Mouse (Mus musculus): ENCODE measurements around the gene Gm11758.
"Not testable (repeated sequence)": the region's sequence is repeated elsewhere in the genome, so short reads cannot be mapped to it uniquely, and the experiment has no call there.

Gm11758 gene

GRCm38 (mm10) chr4:73876166-73876565, at the start of gene Gm11758:
TSS of gene Gm11758 (minus strand) at chr4:73876266.
- not testable (repeated sequence) for DNase-seq (ENCODE audit: low spot score in 2 of 2)

GRCm38 (mm10) chr4:73920660-73921059, 44.6 kb upstream of the Gm11758 start, which contains the start of gene Gm11756:
TSS of gene Gm11756 (minus strand) at chr4:73920760.
- not testable (repeated sequence) for DNase-seq (ENCODE audit: low spot score in 2 of 2)

DNA sequence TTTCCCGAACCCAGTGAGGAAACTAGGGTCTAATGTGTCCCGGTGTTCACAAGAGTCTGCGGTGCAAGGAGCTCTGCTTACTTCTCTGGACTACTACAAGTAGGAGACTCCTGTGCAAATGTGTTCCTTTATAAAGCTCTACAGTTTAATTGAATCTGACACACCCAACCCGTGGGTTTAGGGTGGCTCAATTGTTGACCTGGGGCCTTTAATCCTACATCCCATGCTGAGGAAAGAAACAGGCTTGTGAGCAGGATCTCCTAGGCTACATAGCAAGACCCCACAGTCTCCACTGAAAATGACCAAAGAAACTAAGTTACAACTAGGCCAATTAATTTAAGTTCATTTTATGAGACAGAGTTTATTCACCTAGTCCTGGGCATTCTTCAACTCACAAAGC, 29.8 kb upstream of the Gm11758 start, which contains the start of gene Gm13871:
Gm13871 (minus strand) TSS at position 101 of the 400 bp plus-strand sequence.
- DNase-seq (ENCODE audit: low spot score in 2 of 2) = not testable (repeated sequence)

DNA sequence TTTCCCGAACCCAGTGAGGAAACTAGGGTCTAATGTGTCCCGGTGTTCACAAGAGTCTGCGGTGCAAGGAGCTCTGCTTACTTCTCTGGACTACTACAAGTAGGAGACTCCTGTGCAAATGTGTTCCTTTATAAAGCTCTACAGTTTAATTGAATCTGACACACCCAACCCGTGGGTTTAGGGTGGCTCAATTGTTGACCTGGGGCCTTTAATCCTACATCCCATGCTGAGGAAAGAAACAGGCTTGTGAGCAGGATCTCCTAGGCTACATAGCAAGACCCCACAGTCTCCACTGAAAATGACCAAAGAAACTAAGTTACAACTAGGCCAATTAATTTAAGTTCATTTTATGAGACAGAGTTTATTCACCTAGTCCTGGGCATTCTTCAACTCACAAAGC, 14.9 kb upstream of the Gm11758 start, which contains the start of gene Gm11757:
Gm11757 (minus strand) TSS at position 101 of the 400 bp plus-strand sequence.
- DNase-seq (ENCODE audit: low spot score in 2 of 2) = not testable (repeated sequence)

- no peak for DNase-seq (ENCODE audit: low spot score in 2 of 2)
These were observed 49.5 kb downstream of the Gm11758 start for GRCm38 (mm10) chr4:73826587-73826986.
